Mouse (Mus musculus) lung, embryonic 15.5 days (tissue): Measurements from ENCODE around the gene Ppp1r12b. TPM values are rescaled to one million over a fixed set of nuclear protein-coding genes. Genes with fewer than 3 reads are reported as not detected.

Experiments used
- ATAC-seq: fragments of 200-750 bp; cut with Nextera tagmentation; 2 replicates; pipeline ENCODE4 v1.8.0; 2017; ENCODE audit warnings: moderate number of reproducible peaks, borderline replicate concordance; ENCODE audit not compliant: low FRiP score, low TSS enrichment; ENCODE audit errors: extremely low read depth
- H3K27ac ChIP-seq: fragments of 300-500 bp; sonication (generic); 2 replicates; pipeline ENCODE4 v1.5.1; 2015; ENCODE audit warnings: moderate library complexity, mild to moderate bottlenecking, inconsistent platforms
- H3K27me3 ChIP-seq: fragments of 300-500 bp; sonication (generic); 2 replicates; pipeline ENCODE4 v1.6.1; 2015; ENCODE audit warnings: inconsistent platforms
- H3K36me3 ChIP-seq: fragments of 300-500 bp; sonication (generic); 2 replicates; pipeline ENCODE4 v1.6.1; 2015; ENCODE audit warnings: inconsistent platforms
- H3K4me1 ChIP-seq: fragments of 300-500 bp; sonication (generic); 2 replicates; pipeline ENCODE4 v1.6.1; 2015; ENCODE audit warnings: inconsistent platforms
- H3K4me2 ChIP-seq: fragments of 300-500 bp; sonication (generic); 2 replicates; pipeline ENCODE4 v1.6.1; 2015; ENCODE audit warnings: inconsistent platforms, mild to moderate bottlenecking, moderate library complexity
- H3K4me3 ChIP-seq: fragments of 300-500 bp; sonication (generic); 2 replicates; pipeline ENCODE4 v1.5.1; 2015; ENCODE audit warnings: mild to moderate bottlenecking, inconsistent platforms
- H3K9ac ChIP-seq: fragments of 300-500 bp; sonication (generic); 2 replicates; pipeline ENCODE4 v1.6.1; 2015; ENCODE audit warnings: inconsistent platforms
- H3K9me3 ChIP-seq: fragments of 300-500 bp; sonication (generic); 2 replicates; pipeline ENCODE4 v1.6.1; 2016; ENCODE audit warnings: inconsistent platforms
- WGBS: fragments of 180-500 bp; shearing (Covaris S2); methylation state at CpG from one replicate; pipeline ENCODE4 v1.1.7; 2015; 5-methylcytosine and 5-hydroxymethylcytosine counted together
- polyA plus RNA-seq: library from polyadenylated mRNA; unstranded; fragments of >200 nt; fragmentation: Nextera tagmentation; extraction: Ambion mirVana; gene quantifications from 2 replicates; pipeline ENCODE4 v1.2.1, GENCODE M21; 2015

Gene Ppp1r12b
- polyA plus RNA-seq, 1 experiment from 2014 or later, result 11.2 TPM

DNA sequence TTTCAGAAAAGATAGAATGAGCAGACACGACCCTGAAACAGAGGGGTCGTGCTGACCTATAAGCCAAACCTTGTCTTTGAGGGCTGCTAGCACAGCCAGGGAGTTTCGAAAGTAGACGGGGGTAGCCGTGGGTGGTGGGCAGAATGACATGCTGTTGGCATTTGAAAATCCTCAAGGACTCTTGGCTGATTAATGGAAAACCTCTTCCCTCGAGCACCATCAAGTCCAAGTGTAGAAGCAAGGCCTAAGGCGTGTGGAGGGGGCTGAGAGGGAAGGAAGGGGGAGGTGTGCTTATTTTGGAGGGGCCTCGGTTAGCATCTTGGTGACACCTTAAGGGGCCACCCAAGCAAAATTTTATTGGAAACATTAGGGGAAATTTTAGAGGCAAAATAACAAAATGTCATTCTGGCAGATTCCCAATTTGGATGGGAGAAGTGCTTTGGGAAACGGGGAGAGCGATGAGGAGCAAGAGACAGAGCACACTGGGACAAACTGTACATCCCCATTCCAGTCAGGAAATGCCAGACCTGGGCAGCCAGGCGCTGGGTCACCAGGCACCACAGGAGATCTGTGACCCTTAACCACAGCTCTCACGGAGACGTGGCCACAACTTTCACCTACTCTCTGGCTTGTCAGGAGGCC lies 200.1 kb downstream of the Ppp1r12b start:
- 0 out of 2 replicates have a peak, but pooled peaks cover 4% of the 10 kb centered on the region for H3K36me3 ChIP-seq
- no peak overlapping the region for H3K4me2 ChIP-seq
- H3K4me1 ChIP-seq, result peaks cover 48% of the 10 kb centered on the region
- no peak for ATAC-seq
- WGBS, result 28% methylated on average over 13 of the region's 13 CpGs
- H3K4me3 ChIP-seq, result no peak overlapping the region
- peak overlapping the region; percentile 52 for H3K27ac ChIP-seq
- H3K9ac ChIP-seq, result no peak overlapping the region
- no peaks in the 10 kb centered on the region for H3K9me3 ChIP-seq
- no peaks in the 10 kb centered on the region for H3K27me3 ChIP-seq

DNA sequence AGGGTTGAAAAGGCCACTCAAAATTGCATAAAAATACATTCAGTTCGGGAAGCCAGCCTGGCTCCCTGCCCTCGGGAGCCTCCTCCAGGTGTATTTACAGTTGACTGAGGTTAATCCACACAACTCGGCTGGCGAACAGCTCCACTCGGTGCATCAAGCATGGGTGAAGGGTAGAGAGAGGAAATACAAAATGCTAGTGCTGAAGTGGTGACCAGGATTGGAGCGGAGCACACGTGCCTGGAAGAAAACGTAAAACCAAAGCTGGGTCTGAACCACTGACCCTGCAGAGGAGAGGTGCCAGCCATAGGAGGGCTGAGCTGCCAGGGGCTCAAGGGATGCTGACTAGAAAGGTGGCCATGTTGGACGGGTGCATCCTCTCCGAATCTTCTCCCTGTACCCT lies 200.9 kb downstream of the Ppp1r12b start:
- H3K4me1 ChIP-seq, result peaks cover 55% of the 10 kb centered on the region

DNA sequence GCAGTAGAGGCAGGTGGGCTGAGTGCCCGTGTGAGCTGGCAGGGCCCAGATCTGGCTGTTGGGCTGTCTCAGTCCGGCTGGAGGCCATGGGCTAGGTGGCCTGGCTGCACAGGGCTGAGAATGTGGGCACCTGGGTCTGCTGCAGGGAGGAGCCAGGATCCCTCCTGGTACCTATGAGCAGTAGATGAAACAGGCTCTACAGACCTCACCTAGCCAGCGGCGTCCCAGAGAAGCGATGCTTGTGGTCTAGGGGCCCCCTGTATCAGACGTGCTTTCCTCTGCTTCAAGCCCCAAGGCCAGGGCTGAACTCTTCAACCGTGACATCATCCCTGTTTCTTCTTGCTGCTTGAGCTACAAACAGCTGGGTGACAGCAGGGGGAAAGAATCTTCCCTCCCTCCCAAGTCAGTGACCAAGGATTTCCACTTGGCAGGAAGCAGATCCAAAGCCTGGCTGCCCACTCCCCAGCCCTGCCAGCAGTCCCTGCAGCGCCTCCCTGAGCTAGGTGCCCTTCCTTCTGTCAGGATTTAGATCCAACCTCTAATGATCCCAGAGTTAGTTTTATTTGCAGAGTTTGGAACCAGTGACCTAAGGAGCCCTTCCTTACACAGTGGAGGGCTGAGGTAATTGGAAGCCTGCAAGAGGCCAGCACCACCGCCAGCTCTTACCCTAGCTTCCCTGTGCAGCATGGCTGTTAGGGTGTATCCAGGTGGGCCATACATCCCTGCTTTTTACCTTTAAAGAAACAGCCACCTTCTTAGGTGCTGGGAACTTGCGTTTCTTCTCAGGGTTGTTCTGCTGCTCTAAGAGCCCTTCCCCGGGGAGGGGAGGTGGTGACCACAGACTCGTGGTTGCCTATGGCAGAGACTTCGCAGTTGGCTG lies 201.8 kb downstream of the Ppp1r12b start:
- Histone ChIP-seq H3K4me1 (peaks cover 64% of the 10 kb centered on the region), H3K4me3 (no peak overlapping the region), H3K9me3 (no peaks in the 10 kb centered on the region), H3K9ac (no peak overlapping the region), H3K27ac (peak overlapping the region; percentile 54), H3K36me3 (no peaks in the 10 kb centered on the region), H3K27me3 (no peaks in the 10 kb centered on the region), H3K4me2 (no peak overlapping the region)
- peak; percentile 12; the same call in 1 of the 2 replicates for ATAC-seq
- WGBS, result 46% methylated on average over 13 of the region's 13 CpGs

More for the DNA sequence above, 200.9 kb downstream of the Ppp1r12b start:
- ATAC-seq, result no peak
- Histone ChIP-seq H3K9me3 (no peaks in the 10 kb centered on the region), H3K27me3 (no peaks in the 10 kb centered on the region), H3K9ac (no peak overlapping the region), H3K4me2 (no peak overlapping the region), H3K36me3 (no peaks in the 10 kb centered on the region), H3K4me3 (no peak overlapping the region), H3K27ac (peak overlapping the region; percentile 52)
- 59% methylated on average over 10 of the region's 10 CpGs for WGBS

DNA sequence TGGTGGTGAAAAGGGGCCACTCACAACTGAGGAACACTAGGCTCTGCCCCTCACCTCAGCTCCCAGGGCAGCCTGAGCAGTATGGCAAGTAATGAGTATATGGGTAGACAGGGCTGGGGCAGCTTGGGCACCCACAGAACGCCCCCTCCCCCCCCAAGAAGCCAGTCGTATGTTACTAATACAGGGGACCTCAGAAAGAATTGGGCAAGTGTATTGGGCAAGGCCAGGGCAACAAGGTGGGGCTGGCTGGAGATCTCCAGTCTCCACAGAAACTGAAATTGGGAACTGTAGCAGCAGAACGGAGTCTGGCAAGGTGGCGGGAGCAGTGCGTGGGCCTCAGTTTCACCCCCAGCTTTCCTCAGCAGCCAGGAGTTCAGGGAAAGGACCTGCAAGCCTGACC lies 203.3 kb downstream of the Ppp1r12b start:
- Histone ChIP-seq H3K4me3 (no peak overlapping the region), H3K4me1 (peaks cover 72% of the 10 kb centered on the region), H3K27me3 (no peaks in the 10 kb centered on the region), H3K36me3 (no peaks in the 10 kb centered on the region), H3K9me3 (no peaks in the 10 kb centered on the region), H3K9ac (no peak overlapping the region), H3K4me2 (no peak overlapping the region), H3K27ac (no peak overlapping the region)
- 77% methylated on average over 5 of the region's 5 CpGs for WGBS
- ATAC-seq, result no peak

DNA sequence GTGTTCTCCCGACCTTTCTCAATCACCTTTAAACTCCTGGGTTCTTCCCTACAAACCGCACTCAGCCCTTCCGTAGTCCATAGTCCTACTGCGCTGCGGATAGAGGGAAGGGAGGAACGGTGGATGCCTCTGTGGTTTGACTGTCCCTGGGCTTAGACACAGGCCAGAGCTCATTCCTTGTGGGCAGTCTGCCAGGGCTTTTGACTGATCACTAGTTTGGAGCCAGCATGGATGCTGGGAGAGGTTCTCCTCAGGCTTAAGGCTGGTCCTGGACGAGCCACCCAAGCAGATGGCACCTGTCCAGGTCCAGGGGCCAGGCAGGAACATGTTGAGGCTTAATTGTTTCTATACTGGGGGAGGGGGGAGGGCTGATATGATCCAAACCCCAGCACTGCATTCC lies 205.9 kb downstream of the Ppp1r12b start:
- no peak overlapping the region for H3K4me3 ChIP-seq
- H3K9me3 ChIP-seq, result no peaks in the 10 kb centered on the region
- H3K4me2 ChIP-seq, result no peak overlapping the region
- no peak for ATAC-seq
- no peak overlapping the region for H3K27ac ChIP-seq
- H3K27me3 ChIP-seq, result no peaks in the 10 kb centered on the region
- no peaks in the 10 kb centered on the region for H3K36me3 ChIP-seq
- H3K4me1 ChIP-seq, result peaks cover 51% of the 10 kb centered on the region
- no peak overlapping the region for H3K9ac ChIP-seq
- 56% methylated on average over 7 of the region's 7 CpGs for WGBS

DNA sequence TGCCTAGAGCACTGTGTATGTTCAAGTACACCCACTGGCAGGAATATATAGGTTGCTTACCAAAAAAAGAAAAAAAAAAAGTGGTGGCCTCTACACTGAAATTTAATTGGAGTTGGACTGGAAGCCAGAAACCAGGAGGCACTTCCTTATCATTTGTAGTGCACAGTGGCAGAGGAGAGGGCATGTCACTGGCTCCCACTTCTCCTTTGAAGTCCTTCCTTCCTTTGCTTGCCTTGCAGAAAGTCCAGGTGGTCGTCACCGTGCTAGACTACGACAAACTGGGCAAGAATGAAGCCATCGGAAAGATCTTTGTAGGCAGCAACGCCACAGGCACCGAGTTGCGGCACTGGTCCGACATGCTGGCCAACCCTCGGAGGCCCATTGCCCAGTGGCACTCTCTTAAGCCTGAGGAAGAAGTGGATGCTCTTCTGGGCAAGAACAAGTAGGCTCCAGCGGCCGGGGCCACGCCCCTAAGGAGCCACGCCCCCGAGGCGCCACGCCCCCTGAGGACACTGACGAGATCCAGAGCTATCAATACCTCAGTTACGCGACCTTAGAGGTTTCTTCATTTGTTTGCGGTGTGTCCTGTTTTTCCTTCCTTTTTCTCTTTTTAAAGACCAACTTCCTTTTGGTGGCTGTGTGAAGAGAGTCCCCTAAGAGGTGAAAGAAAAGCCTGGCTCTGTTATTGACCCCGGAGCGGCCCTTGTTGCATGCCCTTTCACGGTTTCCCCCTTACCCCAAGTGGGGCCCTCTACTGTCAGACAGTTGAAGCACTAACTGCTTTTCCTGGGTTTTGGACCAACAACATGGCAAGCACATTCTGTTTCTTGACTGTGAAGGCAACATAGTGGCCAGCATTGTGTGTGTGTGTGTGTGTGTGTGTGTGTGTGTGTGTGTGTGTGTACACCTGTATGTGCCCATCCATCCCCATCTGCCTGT lies 208.2 kb downstream of the Ppp1r12b start:
- 26% methylated on average over 23 of the region's 23 CpGs for WGBS
- H3K4me3 ChIP-seq, result no peak overlapping the region
- no peak for ATAC-seq

DNA sequence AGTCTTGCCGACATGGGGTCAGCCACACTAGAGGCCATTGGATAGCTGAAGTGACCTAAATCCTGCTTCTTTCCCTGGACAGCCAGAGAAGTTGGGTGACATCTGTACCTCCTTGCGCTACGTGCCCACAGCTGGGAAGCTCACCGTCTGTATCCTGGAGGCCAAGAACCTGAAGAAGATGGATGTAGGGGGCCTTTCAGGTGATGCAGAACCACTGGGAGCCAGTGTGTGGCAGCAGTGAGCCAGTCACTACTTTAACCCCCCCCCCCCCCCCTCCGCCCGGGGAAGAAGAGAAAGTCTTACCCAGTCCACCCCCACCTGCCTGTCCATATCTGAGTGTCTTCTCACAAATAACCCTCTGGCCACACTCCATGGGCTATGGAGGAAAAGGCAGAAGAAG lies 210.1 kb downstream of the Ppp1r12b start:
- Histone ChIP-seq H3K27me3 (no peaks in the 10 kb centered on the region), H3K4me2 (no peak overlapping the region), H3K9me3 (no peaks in the 10 kb centered on the region), H3K36me3 (no peaks in the 10 kb centered on the region), H3K9ac (no peak overlapping the region), H3K4me3 (no peak overlapping the region), H3K27ac (no peak overlapping the region), H3K4me1 (peaks cover 37% of the 10 kb centered on the region)
- no peak for ATAC-seq
- 40% methylated on average over 6 of the region's 6 CpGs for WGBS

More for the DNA sequence above, 208.2 kb downstream of the Ppp1r12b start:
- no peaks in the 10 kb centered on the region for H3K36me3 ChIP-seq
- H3K27me3 ChIP-seq, result no peaks in the 10 kb centered on the region
- H3K9me3 ChIP-seq, result no peaks in the 10 kb centered on the region
- H3K4me2 ChIP-seq, result peak overlapping the region; percentile 36
- H3K4me1 ChIP-seq, result peaks cover 34% of the 10 kb centered on the region
- no peak overlapping the region for H3K9ac ChIP-seq
- H3K27ac ChIP-seq, result no peak overlapping the region

DNA sequence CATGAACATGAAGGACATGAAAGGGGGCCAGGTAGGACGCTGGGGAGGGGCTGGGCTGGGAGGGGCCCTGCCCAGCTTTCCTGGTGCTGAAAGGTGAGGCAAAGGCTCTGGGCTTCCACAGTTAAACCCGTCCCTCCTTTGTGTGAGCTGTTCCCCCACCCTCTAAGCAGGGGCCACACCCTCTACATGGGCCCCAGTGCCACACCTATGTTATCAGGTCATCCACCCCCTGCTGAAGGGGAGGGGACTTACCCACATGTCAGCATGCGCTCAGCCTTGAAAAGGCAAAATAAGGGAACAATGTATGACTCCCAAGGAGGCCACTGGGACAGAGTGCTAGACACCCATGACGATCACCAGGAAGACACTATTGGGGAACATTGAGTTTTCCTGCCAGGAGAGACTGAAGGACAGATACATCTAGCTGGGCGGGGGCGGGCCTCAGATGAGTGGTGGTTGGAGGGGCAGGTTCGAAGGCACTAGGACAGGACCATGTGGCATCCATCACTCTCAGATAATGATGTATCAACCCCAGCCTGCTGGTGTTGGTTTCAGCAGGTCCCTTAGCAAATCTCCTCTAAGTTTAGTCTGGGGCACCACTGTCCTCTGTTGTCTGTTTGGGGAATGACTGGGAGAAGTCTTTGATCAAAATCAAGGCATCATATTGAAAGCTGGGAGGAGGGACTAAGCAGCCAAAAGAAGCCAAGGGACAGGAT lies 213.6 kb downstream of the Ppp1r12b start:
- H3K36me3 ChIP-seq, result no peaks in the 10 kb centered on the region
- H3K27me3 ChIP-seq, result no peaks in the 10 kb centered on the region
- no peak overlapping the region for H3K4me3 ChIP-seq
- no peak overlapping the region for H3K27ac ChIP-seq
- ATAC-seq, result peak; percentile 74
- no peaks in the 10 kb centered on the region for H3K9me3 ChIP-seq
- 36% methylated on average over 7 of the region's 7 CpGs for WGBS
- H3K4me1 ChIP-seq, result peaks cover 11% of the 10 kb centered on the region; the same call in 1 of the 2 replicates
- H3K4me2 ChIP-seq, result no peak overlapping the region
- H3K9ac ChIP-seq, result no peak overlapping the region

DNA sequence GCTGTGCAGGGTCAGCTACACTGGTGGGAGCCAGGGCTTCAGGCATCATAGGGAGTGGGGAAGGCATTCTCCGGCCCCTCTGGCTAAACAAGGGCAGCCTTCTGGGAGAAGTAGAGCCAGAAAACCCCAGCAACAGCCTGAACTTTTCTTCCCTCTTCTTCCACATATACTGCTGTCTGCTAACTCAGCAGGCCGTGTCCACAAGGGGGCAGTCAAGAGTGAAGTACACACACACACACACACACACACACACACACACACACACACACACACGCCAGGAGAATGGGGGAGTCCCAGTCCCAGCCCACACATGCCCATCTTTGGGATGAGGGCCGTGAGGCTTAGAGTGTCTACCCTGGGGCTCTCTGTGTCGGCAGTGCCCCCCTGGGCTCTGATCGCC lies 214.3 kb downstream of the Ppp1r12b start:
- H3K36me3 ChIP-seq, result no peaks in the 10 kb centered on the region
- ATAC-seq, result no peak
- H3K27ac ChIP-seq, result no peak overlapping the region
- H3K4me1 ChIP-seq, result peaks cover 11% of the 10 kb centered on the region; the same call in 1 of the 2 replicates
- no peaks in the 10 kb centered on the region for H3K9me3 ChIP-seq
- no peaks in the 10 kb centered on the region for H3K27me3 ChIP-seq
- H3K4me2 ChIP-seq, result no peak overlapping the region
- no peak overlapping the region for H3K9ac ChIP-seq
- WGBS, result 54% methylated on average over 6 of the region's 6 CpGs
- no peak overlapping the region for H3K4me3 ChIP-seq

DNA sequence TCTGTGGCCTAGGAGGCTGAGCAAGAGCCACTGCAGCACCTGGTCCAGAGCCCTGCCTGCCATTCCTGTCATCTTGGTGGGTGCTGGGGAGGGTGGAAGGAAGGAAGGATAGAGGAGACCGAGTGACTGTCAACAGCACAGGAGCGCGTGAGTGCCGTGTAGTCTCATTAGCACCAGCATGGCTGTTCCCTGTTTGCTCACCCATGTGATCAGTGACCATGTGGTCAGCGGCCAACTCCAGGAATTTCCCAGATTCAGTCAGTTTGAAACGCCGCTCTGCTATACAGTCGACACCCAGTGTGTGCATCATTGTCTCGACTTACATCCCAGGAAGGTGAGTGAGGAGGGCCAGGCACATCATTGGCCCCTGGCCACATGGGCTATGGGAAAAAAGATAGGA lies 218.3 kb downstream of the Ppp1r12b start:
- no peaks in the 10 kb centered on the region for H3K36me3 ChIP-seq
- H3K4me1 ChIP-seq, result peaks cover 7% of the 10 kb centered on the region; the same call in 1 of the 2 replicates
- no peak overlapping the region for H3K4me3 ChIP-seq
- no peaks in the 10 kb centered on the region for H3K9me3 ChIP-seq
- no peak overlapping the region for H3K9ac ChIP-seq
- H3K4me2 ChIP-seq, result no peak overlapping the region
- H3K27me3 ChIP-seq, result no peaks in the 10 kb centered on the region
- no peak overlapping the region for H3K27ac ChIP-seq
- 58% methylated on average over 9 of the region's 9 CpGs for WGBS
- no peak for ATAC-seq

DNA sequence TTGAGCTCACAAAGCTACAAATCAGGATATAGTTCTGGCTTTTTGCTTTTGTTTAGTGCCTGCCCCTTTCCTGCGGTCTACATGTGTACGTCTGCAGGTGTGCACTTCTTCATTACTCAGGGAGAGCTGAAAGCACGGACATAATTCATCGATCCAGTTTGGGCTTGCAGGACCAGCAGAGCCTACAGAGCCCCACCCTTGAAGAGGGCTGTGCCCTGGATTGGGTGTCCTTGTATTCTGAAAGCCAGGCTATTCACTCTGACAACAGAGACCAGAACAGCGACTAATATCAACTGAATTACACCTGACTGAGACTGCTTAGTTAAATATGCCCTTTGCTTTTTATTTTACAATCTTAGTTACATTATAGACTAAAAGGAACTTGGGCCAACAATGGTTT lies 222.1 kb downstream of the Ppp1r12b start:
- Histone ChIP-seq H3K9me3 (no peaks in the 10 kb centered on the region), H3K4me1 (no peaks in the 10 kb centered on the region), H3K4me3 (no peak overlapping the region), H3K9ac (no peak overlapping the region), H3K27me3 (no peaks in the 10 kb centered on the region), H3K27ac (no peak overlapping the region), H3K36me3 (no peaks in the 10 kb centered on the region), H3K4me2 (no peak overlapping the region)
- ATAC-seq, result no peak
- 85% methylated on average over 5 of the region's 5 CpGs for WGBS
